Mouse (Mus musculus) bone marrow, adult 2 months (tissue): ENCODE measurements around the gene D1Pas1. TPM values are rescaled to one million over a fixed set of nuclear protein-coding genes. Genes with fewer than 3 reads are reported as not detected.

Experiments
- H3K27ac ChIP-seq: fragments of 200-500 bp; 2 replicates; pipeline ENCODE4 v1.5.1; 2012; ENCODE audit warnings: low read depth, mild to moderate bottlenecking, control low read depth, inconsistent platforms, low read length; ENCODE audit not compliant: control insufficient read depth, poor library complexity, insufficient read depth
- H3K4me1 ChIP-seq: fragments of 200-500 bp; 2 replicates; pipeline ENCODE4 v1.6.1; 2011; ENCODE audit warnings: low read length; ENCODE audit not compliant: control insufficient read depth, insufficient read depth
- H3K4me3 ChIP-seq: fragments of 200-500 bp; replicated peaks from 2 replicates; pipeline ENCODE3; 2011; ENCODE audit warnings: mild to moderate bottlenecking, low read depth, low read length, control low read depth; ENCODE audit not compliant: control insufficient read depth
- CTCF ChIP-seq: fragments of 200-500 bp; IDR thresholded peaks from 2 replicates; pipeline ENCODE4 v1.5.1; 2011; ENCODE audit warnings: low read length, control low read depth; ENCODE audit not compliant: control insufficient read depth, insufficient read depth
- POLR2A ChIP-seq: fragments of 200-500 bp; IDR thresholded peaks from 2 replicates; pipeline ENCODE4 v1.6.1; 2011; ENCODE audit warnings: low read depth, mild to moderate bottlenecking, control low read depth, low read length, borderline replicate concordance; ENCODE audit not compliant: control insufficient read depth
- WGBS: fragments of 180-500 bp; shearing (Covaris S2); methylation state at CpG from one replicate; pipeline ENCODE4 v1.1.7; 2018; 5-methylcytosine and 5-hydroxymethylcytosine counted together
- polyA plus RNA-seq: library from polyadenylated mRNA; stranded (reverse); fragments of >200 nt; gene quantifications from 2 replicates; pipeline ENCODE4 v1.2.4, GENCODE M21; 2011; ENCODE audit warnings: low replicate concordance; ENCODE audit not compliant: missing spikeins, insufficient read depth, insufficient read length

The D1Pas1 gene
- polyA plus RNA-seq, 1 experiment = 0.97 TPM

GRCm38 (mm10) chr1:186991473-186991872 is 24.3 kb downstream of the D1Pas1 start:
- WGBS = 71% methylated on average over 6 of the region's 6 CpGs
- Histone ChIP-seq H3K27ac (no peak overlapping the region), H3K4me3 (no peak overlapping the region), H3K4me1 (no peaks in the 10 kb centered on the region; the same call in 1 of the 2 replicates)
- TF ChIP-seq CTCF = no peak

GRCm38 (mm10) chr1:186992113-186992512 is 24.9 kb downstream of the D1Pas1 start:
- no peak overlapping the region for H3K4me3 ChIP-seq
- no peaks in the 10 kb centered on the region; the same call in 1 of the 2 replicates for H3K4me1 ChIP-seq
- no peak for TF ChIP-seq POLR2A
- TF ChIP-seq CTCF = no peak
- WGBS = 85% methylated on average over 3 of the region's 3 CpGs
- H3K27ac ChIP-seq = no peak overlapping the region

GRCm38 (mm10) chr1:186997596-186998304 is 30.5 kb downstream of the D1Pas1 start:
- Histone ChIP-seq H3K4me1 (no peaks in the 10 kb centered on the region; the same call in 1 of the 2 replicates), H3K27ac (no peak overlapping the region), H3K4me3 (no peak overlapping the region)
- 87% methylated on average over 21 of the region's 21 CpGs for WGBS
- TF ChIP-seq POLR2A (no peak), CTCF (no peak)

GRCm38 (mm10) chr1:187003441-187003861 is 36.2 kb downstream of the D1Pas1 start:
- Histone ChIP-seq H3K4me1 (no peaks in the 10 kb centered on the region), H3K27ac (no peak overlapping the region), H3K4me3 (no peak overlapping the region)
- WGBS = 69% methylated on average over 7 of the region's 7 CpGs
- TF ChIP-seq CTCF (no peak), POLR2A (no peak)

GRCm38 (mm10) chr1:187004306-187004705 is 37.1 kb downstream of the D1Pas1 start:
- TF ChIP-seq POLR2A (no peak), CTCF (no peak)
- no peaks in the 10 kb centered on the region for H3K4me1 ChIP-seq
- no peak overlapping the region for H3K4me3 ChIP-seq
- WGBS = 94% methylated on average over 1 of the region's 1 CpGs
- H3K27ac ChIP-seq = no peak overlapping the region

GRCm38 (mm10) chr1:187006227-187006925 is 39.2 kb downstream of the D1Pas1 start:
- no peak overlapping the region for H3K27ac ChIP-seq
- TF ChIP-seq CTCF = no peak
- no peak for TF ChIP-seq POLR2A
- WGBS = 82% methylated on average over 14 of the region's 14 CpGs
- no peak overlapping the region for H3K4me3 ChIP-seq
- H3K4me1 ChIP-seq = no peaks in the 10 kb centered on the region

GRCm38 (mm10) chr1:187008236-187008635 is 41.0 kb downstream of the D1Pas1 start:
- TF ChIP-seq POLR2A (no peak), CTCF (no peak)
- H3K4me1 ChIP-seq = no peaks in the 10 kb centered on the region
- H3K4me3 ChIP-seq = no peak overlapping the region
- 89% methylated on average over 7 of the region's 7 CpGs for WGBS
- H3K27ac ChIP-seq = no peak overlapping the region

GRCm38 (mm10) chr1:187010071-187010470 is 42.9 kb downstream of the D1Pas1 start:
- no peak overlapping the region for H3K4me3 ChIP-seq
- 85% methylated on average over 11 of the region's 11 CpGs for WGBS
- H3K4me1 ChIP-seq = no peaks in the 10 kb centered on the region
- TF ChIP-seq CTCF (no peak), POLR2A (no peak)
- no peak overlapping the region for H3K27ac ChIP-seq

- no peaks in the 10 kb centered on the region for H3K4me1 ChIP-seq
- no peak overlapping the region for H3K4me3 ChIP-seq
- 89% methylated on average over 4 of the region's 4 CpGs for WGBS
- no peak for TF ChIP-seq POLR2A
- TF ChIP-seq CTCF = no peak
- H3K27ac ChIP-seq = no peak overlapping the region
Observed at GRCm38 (mm10) chr1:187011601-187012000, 44.4 kb downstream of the D1Pas1 start.

- Histone ChIP-seq H3K4me3 (no peak overlapping the region), H3K4me1 (no peaks in the 10 kb centered on the region), H3K27ac (no peak overlapping the region)
- TF ChIP-seq POLR2A = no peak
- no peak for TF ChIP-seq CTCF
- 76% methylated on average over 2 of the region's 2 CpGs for WGBS
Observed at GRCm38 (mm10) chr1:187014141-187014540, 46.9 kb downstream of the D1Pas1 start.
